Mouse (Mus musculus) CH12.LX (cell line): ENCODE data around the gene Pakap. TPM values are rescaled to one million over a fixed set of nuclear protein-coding genes. Genes with fewer than 3 reads are reported as not detected.

Experiments
- DNase-seq: peaks from one replicate; pipeline ENCODE4 v3.0.0-alpha.2; 2013; ENCODE audit errors: extremely low read depth
- H3K27ac ChIP-seq: 2 replicates; pipeline ENCODE4 v1.5.1; 2012; ENCODE audit warnings: low read depth, mild to moderate bottlenecking, control low read depth, moderate library complexity; ENCODE audit not compliant: insufficient read depth
- H3K27me3 ChIP-seq: replicated peaks from 2 replicates; pipeline ENCODE3; 2012; ENCODE audit warnings: inconsistent platforms
- H3K36me3 ChIP-seq, 2 experiments: replicated peaks in 1 of 2; 2 replicates each; pipeline versions ENCODE3 to v1.6.1; 2012; ENCODE audit warnings: inconsistent platforms in 1 of 2, low read length in 1 of 2, mild to moderate bottlenecking in 1 of 2, mixed read lengths in 1 of 2, moderate library complexity in 1 of 2; ENCODE audit not compliant: control insufficient read depth in 1 of 2, insufficient read depth in 1 of 2
- H3K4me1 ChIP-seq, 2 experiments: 2 replicates each; pipeline ENCODE4 v1.6.1; 2012; ENCODE audit warnings: inconsistent platforms in 1 of 2, moderate library complexity in 1 of 2; ENCODE audit not compliant: insufficient read depth in 2 of 2, control insufficient read depth in 1 of 2
- H3K4me2 ChIP-seq: 2 replicates; pipeline ENCODE4 v1.6.1; 2012; ENCODE audit warnings: low read depth, mild to moderate bottlenecking, control low read depth; ENCODE audit not compliant: poor library complexity, insufficient read depth, severe bottlenecking
- H3K4me3 ChIP-seq, 3 experiments: fragments of 150-350 bp in 1 of 3; sonication (generic) in 1 of 3; replicated peaks in 1 of 3; 2 replicates each; pipeline versions ENCODE3 to v1.5.1; 2011 to 2012; ENCODE audit warnings: low read depth in 2 of 3, low read length in 2 of 3, mild to moderate bottlenecking in 2 of 3, moderate library complexity in 2 of 3, control low read depth in 1 of 3, improper control_type of control experiment in 1 of 3, inconsistent platforms in 1 of 3, mixed read lengths in 1 of 3; ENCODE audit not compliant: poor library complexity in 1 of 3
- H3K79me2 ChIP-seq: replicated peaks from 2 replicates; pipeline ENCODE4 v1.6.1; 2012; ENCODE audit warnings: mild to moderate bottlenecking, moderate library complexity; ENCODE audit not compliant: control insufficient read depth, poor library complexity, insufficient read depth, severe bottlenecking; ENCODE audit errors: extremely low read depth
- H3K9ac ChIP-seq: 2 replicates; pipeline ENCODE4 v1.6.1; 2012; ENCODE audit warnings: low read depth, mild to moderate bottlenecking, control low read depth, moderate library complexity; ENCODE audit not compliant: insufficient read depth
- H3K9me3 ChIP-seq: replicated peaks from 2 replicates; pipeline ENCODE3; 2012; ENCODE audit warnings: low read length, inconsistent platforms, mixed read lengths
- BHLHE40 ChIP-seq: IDR thresholded peaks from 2 replicates; pipeline ENCODE4 v1.6.1; 2011; ENCODE audit warnings: mild to moderate bottlenecking, low read depth, low read length, improper control_type of control experiment
- CHD1 ChIP-seq: IDR thresholded peaks from 2 replicates; pipeline ENCODE4 v1.6.1; 2012; ENCODE audit warnings: low read depth, low read length, improper control_type of control experiment, inconsistent platforms
- CTCF ChIP-seq, 2 experiments: IDR thresholded peaks in 1 of 2; conservative IDR thresholded peaks in 1 of 2; 2 replicates each; pipeline ENCODE4 v1.5.1; 2011 to 2012; ENCODE audit warnings: low read depth in 2 of 2, low read length in 2 of 2, improper control_type of control experiment in 1 of 2, inconsistent platforms in 1 of 2, mild to moderate bottlenecking in 1 of 2, moderate library complexity in 1 of 2
- E2F4 ChIP-seq: IDR thresholded peaks from 2 replicates; pipeline ENCODE4 v1.6.1; 2011; ENCODE audit warnings: low read depth, low read length, improper control_type of control experiment; ENCODE audit not compliant: insufficient replicate concordance
- ELF1 ChIP-seq: IDR thresholded peaks from 2 replicates; pipeline ENCODE4 v1.6.1; 2014; ENCODE audit warnings: low read depth, mild to moderate bottlenecking, inconsistent platforms, low read length, improper control_type of control experiment
- EP300 ChIP-seq: IDR thresholded peaks from 2 replicates; pipeline ENCODE4 v1.6.1; 2011; ENCODE audit warnings: low read length, improper control_type of control experiment
- ETS1 ChIP-seq: conservative IDR thresholded peaks from 2 replicates; pipeline ENCODE4 v1.6.1; 2012; ENCODE audit warnings: low read depth, mild to moderate bottlenecking, inconsistent platforms, low read length, improper control_type of control experiment, moderate library complexity
- JUND ChIP-seq: conservative IDR thresholded peaks from 2 replicates; pipeline ENCODE4 v1.6.1; 2011; ENCODE audit warnings: low read depth, low read length, improper control_type of control experiment
- KAT2A ChIP-seq: IDR thresholded peaks from 2 replicates; pipeline ENCODE4 v1.6.1; 2012; ENCODE audit warnings: low read length, improper control_type of control experiment, inconsistent platforms; ENCODE audit not compliant: insufficient replicate concordance
- MAZ ChIP-seq: IDR thresholded peaks from 2 replicates; pipeline ENCODE4 v1.6.1; 2012; ENCODE audit warnings: low read depth, mild to moderate bottlenecking, inconsistent platforms, low read length, improper control_type of control experiment, moderate library complexity
- MYC ChIP-seq: IDR thresholded peaks from 2 replicates; pipeline ENCODE4 v1.6.1; 2011; ENCODE audit warnings: low read depth, mild to moderate bottlenecking, improper control_type of control experiment, low read length
- PAX5 ChIP-seq: IDR thresholded peaks from 2 replicates; pipeline ENCODE4 v1.6.1; 2012; ENCODE audit warnings: low read length, inconsistent platforms, mixed read lengths
- POLR2A ChIP-seq: IDR thresholded peaks from 2 replicates; pipeline ENCODE4 v1.6.1; 2011; ENCODE audit warnings: low read depth, mild to moderate bottlenecking, improper control_type of control experiment, low read length
- SIN3A ChIP-seq: IDR thresholded peaks from 2 replicates; pipeline ENCODE4 v1.6.1; 2012; ENCODE audit warnings: low read length, improper control_type of control experiment, inconsistent platforms
- SMC3 ChIP-seq: IDR thresholded peaks from 2 replicates; pipeline ENCODE4 v1.6.1; 2011; ENCODE audit warnings: low read depth, low read length, improper control_type of control experiment
- TBP ChIP-seq: conservative IDR thresholded peaks from 2 replicates; pipeline ENCODE4 v1.6.1; 2011; ENCODE audit warnings: low read depth, low read length, improper control_type of control experiment
- TCF12 ChIP-seq: IDR thresholded peaks from 2 replicates; pipeline ENCODE4 v1.6.1; 2014; ENCODE audit warnings: low read depth, mild to moderate bottlenecking, inconsistent platforms, low read length, improper control_type of control experiment
- UBTF ChIP-seq: IDR thresholded peaks from 2 replicates; pipeline ENCODE4 v1.6.1; 2012; ENCODE audit warnings: low read depth, mild to moderate bottlenecking, inconsistent platforms, low read length, improper control_type of control experiment, moderate library complexity
- USF1 ChIP-seq: IDR thresholded peaks from 2 replicates; pipeline ENCODE4 v1.6.1; 2014; ENCODE audit warnings: low read depth, mild to moderate bottlenecking, inconsistent platforms, low read length, improper control_type of control experiment
- USF2 ChIP-seq: conservative IDR thresholded peaks from 2 replicates; pipeline ENCODE4 v1.6.1; 2011; ENCODE audit warnings: low read depth, low read length, improper control_type of control experiment
- ZKSCAN1 ChIP-seq: IDR thresholded peaks from 2 replicates; pipeline ENCODE4 v1.6.1; 2012; ENCODE audit warnings: low read depth, inconsistent platforms, low read length, improper control_type of control experiment, borderline replicate concordance
- dilution Hi-C: fragments of 300-500 bp; cut with MboI; formaldehyde crosslinking; loops from 2 replicates; pipeline ENCODE4 v1.14.3; 2020; ENCODE audit warnings: low sequenced_read_pairs; ENCODE audit not compliant: extremely low pct_unique_long_range_greater_than_20kb, extremely low pct_ligation_motif_present
- in situ Hi-C: fragments of 300-500 bp; cut with MboI; formaldehyde crosslinking; loops from 3 replicates; pipeline ENCODE4 v1.14.3; 2019; ENCODE audit warnings: low sequenced_read_pairs, low pct_ligation_motif_present, low pct_unique_long_range_greater_than_20kb, mixed read lengths
- polyA plus RNA-seq: library from polyadenylated mRNA; unstranded; fragments of >175 nt; gene quantifications from 2 replicates; pipeline ENCODE4 v1.2.1, GENCODE M21; 2012; ENCODE audit warnings: low read depth; ENCODE audit not compliant: insufficient read length
- total RNA-seq, 2 experiments: library from RNA; depleted of rRNA; stranded (reverse); fragments of 300-350 nt in 1 of 2; fragments of >200 nt in 1 of 2; gene quantifications; 2 replicates each; pipeline ENCODE4 v1.2.3; 2012 to 2014

The Pakap gene
- total and polyA plus RNA-seq, 3 experiments = 0.08 to 0.14 TPM; not detected in 1

DNA sequence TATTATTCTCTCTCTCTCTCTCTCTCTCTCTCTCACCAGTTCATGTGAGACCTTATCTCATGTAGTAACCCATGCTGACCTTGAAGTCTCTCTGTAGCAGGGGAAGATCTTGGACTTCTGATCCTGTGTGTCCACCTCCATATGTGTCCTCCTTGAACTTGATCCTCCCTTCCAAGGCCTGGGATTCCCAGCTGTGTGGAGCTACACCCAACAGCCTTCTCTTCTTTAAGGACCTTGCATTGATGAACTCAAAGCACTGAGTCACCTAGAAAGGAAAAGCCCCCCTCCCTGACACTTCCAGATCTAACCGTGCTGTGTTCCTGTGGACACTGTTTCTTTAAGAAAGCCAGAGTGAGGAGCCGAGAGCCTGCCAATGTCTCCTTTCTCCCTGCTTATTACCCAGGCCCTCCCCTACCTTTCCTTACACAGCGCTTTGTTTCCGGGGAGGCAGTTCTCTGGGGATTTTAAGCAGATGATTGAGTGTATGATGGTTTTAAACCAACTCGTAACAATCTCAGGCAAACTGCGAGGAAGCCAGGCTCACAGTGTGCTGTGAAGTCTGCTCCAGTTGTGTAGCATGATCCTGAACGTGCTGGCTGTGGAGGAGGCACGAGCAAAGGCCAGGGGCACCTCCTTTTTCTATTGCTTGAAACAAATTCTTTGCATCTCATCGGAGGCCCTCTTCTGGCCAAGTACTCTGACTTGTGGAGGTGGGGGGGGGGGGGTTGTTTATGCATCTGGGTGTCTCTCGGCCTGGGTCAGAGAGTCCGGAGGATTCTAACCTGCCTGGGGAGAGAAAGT lies 253.8 kb downstream of the Pakap start:
- H3K79me2 ChIP-seq = no peaks in the 10 kb centered on the region
- H3K27me3 ChIP-seq = no peaks in the 10 kb centered on the region
- H3K4me2 ChIP-seq = no peak overlapping the region
- no peak overlapping the region for H3K27ac ChIP-seq
- no peak for DNase-seq
- H3K4me1 ChIP-seq = peaks cover 0 to 12% of the 10 kb centered on the region in 2 experiments; a peak in 2 of 4 replicates
- in situ Hi-C loops (no loop called here), dilution Hi-C loops (no loop called here)
- TF ChIP-seq PAX5 (no peak), BHLHE40 (no peak), TCF12 (no peak), TBP (no peak), UBTF (no peak), ZKSCAN1 (no peak), KAT2A (no peak), MAZ (no peak), JUND (no peak), ELF1 (no peak)
- H3K9ac ChIP-seq = no peak overlapping the region
- H3K36me3 ChIP-seq = no peaks in the 10 kb centered on the region
- H3K4me3 ChIP-seq = no peak overlapping the region
- H3K9me3 ChIP-seq = peaks cover 5% of the 10 kb centered on the region

DNA sequence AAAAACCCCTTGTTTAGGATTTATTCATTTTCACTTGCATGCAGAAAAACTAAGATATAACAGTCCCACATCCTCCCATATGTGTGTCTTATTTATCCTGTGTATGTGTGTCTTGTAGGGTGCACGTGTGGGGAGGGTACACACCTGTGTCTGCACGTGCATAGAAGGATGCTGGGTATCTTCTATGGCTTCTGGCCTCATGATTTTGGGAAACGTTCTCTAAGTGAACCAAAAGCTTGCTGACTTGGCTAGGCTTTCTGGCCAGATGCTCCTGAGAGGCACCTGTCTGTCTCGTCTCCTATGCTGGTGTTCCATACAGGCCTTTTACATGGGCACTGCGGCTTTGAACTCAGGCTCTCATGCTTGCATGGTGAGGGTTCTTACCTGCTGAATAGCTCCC lies 254.7 kb downstream of the Pakap start:
- no peaks in the 10 kb centered on the region for H3K36me3 ChIP-seq
- no peaks in the 10 kb centered on the region for H3K27me3 ChIP-seq
- no peak overlapping the region for H3K4me2 ChIP-seq
- in situ Hi-C loops (no loop called here), dilution Hi-C loops (no loop called here)
- no peak overlapping the region for H3K4me3 ChIP-seq
- DNase-seq = no peak
- TF ChIP-seq BHLHE40 (0 out of 2 replicates have a peak, but pooled peaks have one; percentile 22), TCF12 (no peak)
- no peaks in the 10 kb centered on the region for H3K79me2 ChIP-seq
- H3K27ac ChIP-seq = no peak overlapping the region
- H3K9me3 ChIP-seq = peaks cover 5% of the 10 kb centered on the region
- no peak overlapping the region for H3K9ac ChIP-seq
- peaks cover 0 to 12% of the 10 kb centered on the region in 2 experiments; a peak in 2 of 4 replicates for H3K4me1 ChIP-seq

DNA sequence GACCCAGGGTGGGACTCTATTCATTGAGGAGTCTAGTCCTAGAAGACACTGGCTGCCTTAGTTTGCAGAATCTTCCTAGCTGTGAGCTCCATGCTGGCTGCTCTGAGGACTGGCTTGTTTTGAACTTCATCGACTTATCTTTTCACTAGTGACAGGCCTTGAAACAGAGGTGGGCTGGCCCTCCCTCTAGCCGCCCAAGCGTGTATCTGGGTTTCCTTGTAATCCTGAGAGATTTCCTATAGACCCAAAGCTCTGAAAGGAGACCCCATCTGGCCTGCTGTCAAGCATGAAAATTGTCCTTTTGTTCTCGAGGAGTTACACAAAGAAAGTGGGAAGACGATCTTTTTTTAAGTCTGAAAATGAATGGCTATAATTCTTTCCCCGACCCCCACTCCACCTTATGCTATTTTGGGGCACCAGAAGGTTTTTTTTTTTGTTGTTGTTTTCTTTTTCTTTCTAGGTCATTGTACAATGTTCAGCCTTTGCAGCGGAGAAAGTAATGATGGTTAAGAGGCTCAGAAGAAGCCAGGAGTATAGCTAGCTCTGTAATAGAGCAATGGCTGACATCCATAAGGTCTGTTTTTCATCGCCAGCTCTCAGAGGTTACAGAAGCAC lies 256.8 kb downstream of the Pakap start:
- Histone ChIP-seq H3K4me3 (no peak overlapping the region), H3K4me2 (no peak overlapping the region), H3K27me3 (no peaks in the 10 kb centered on the region), H3K4me1 (peaks cover 0 to 12% of the 10 kb centered on the region in 2 experiments; a peak in 2 of 4 replicates), H3K79me2 (no peaks in the 10 kb centered on the region), H3K9ac (no peak overlapping the region), H3K27ac (no peak overlapping the region), H3K36me3 (no peaks in the 10 kb centered on the region), H3K9me3 (peaks cover 2% of the 10 kb centered on the region)
- no peak for DNase-seq
- in situ Hi-C loops = no loop called here
- TF ChIP-seq UBTF (no peak), E2F4 (no peak), CHD1 (no peak), USF1 (no peak), SIN3A (no peak), SMC3 (no peak), ZKSCAN1 (no peak), EP300 (no peak), KAT2A (no peak), POLR2A (no peak), USF2 (no peak), ETS1 (no peak), PAX5 (no peak), CTCF (conservative IDR thresholded peaks at IDR 0.05 in 1 of 2, IDR thresholded peaks at IDR 0.05 in 1 of 2; ENCODE audit: low read depth in 2 of 2, low read length in 2 of 2) (no peak), MYC (no peak)
- dilution Hi-C loops = no loop called here
